Mouse (Mus musculus): Measurements from ENCODE around the gene Cdhr1.

DNA sequence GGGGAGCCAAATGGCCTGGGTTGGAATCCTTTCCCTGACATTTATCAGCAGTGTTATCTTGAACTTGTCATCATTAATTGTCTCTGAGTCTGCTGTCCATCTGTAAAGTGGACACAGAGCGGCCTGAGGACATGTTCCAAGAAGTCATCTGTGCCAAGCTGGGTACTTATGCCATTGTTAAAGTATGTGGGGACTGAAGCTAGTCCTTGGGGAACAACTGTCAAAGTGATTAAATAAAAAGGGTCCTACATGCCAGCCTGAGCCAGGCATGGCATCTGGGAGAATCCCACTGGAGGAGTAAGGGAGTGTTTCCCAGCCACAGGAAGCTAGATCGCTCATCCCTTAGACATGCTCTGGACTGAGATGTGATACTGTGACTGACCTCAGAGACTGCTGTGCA lies 12.3 kb upstream of the Cdhr1 start:
- TF ChIP-seq GATA1 (IDR thresholded peaks at IDR 0.05; ENCODE audit: borderline replicate concordance, low read length) (no peak), FLI1 (IDR thresholded peaks at IDR 0.05; ENCODE audit: low read length) (no peak)
